Mouse (Mus musculus): ENCODE results near the gene Metrnl.
A peak's percentile ranks its signal among the peaks of the same experiment; 100 is the strongest.

Metrnl gene

DNA sequence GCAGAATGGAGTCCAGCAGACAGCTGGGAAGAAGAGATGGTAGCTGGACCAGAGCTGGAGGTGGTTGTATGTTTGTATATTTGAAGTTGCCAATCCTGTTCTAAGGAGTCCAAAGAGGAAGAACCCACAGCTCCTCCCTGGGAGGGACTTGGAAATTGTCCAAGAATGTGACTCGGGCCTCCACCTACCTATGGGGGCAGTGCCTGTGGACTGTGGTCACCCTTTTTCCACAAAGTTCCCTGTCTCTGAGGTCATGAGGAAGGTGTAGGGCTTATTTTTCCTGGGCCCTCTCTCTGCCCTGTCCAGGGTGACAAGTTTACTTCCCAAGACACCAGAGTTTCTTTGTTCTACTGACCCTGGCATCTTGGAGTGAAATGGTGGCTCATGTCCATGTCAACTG is 39.6 kb downstream of the Metrnl start:
- peak; percentile 28 for DNase-seq

DNA sequence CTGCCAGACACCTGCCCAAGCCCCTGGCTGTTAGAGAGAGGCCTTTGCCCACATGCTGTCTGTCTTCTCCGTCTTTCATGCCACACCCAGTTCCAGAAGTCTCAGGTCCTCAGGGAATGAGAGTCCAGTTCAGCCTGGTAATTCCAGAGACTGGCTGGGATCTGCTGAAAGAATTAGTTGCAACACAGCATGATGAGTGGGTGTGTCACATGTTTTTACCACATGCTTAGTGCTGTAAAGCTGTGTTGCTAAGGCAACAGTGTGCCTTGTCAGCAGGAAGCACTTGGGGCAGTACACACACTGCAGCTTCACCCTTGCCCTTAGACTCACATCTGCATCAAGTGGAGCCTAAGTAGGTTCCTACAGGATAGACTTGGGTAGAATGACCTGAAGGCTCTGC is 40.1 kb downstream of the Metrnl start:
- no peak for DNase-seq

DNA sequence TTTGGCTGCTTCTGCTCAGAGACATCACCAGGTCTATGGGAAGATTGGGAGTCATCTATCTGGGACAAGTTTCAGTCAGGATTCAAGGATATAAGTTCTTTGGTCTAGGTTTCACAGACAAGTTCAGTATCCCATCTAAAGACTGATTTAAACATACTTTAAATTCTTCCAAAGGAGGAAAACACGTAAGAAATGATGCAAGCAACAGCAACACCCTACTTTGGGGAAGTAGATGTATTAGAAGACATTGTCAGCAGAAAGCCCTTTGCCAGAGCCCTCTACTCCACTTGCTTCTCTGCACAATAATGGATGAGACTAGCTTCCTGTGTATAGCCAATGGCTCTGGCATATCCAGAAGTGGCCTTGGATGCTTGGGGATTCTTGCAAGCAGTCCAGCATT is 41.8 kb downstream of the Metrnl start:
- DNase-seq = no peak

DNA sequence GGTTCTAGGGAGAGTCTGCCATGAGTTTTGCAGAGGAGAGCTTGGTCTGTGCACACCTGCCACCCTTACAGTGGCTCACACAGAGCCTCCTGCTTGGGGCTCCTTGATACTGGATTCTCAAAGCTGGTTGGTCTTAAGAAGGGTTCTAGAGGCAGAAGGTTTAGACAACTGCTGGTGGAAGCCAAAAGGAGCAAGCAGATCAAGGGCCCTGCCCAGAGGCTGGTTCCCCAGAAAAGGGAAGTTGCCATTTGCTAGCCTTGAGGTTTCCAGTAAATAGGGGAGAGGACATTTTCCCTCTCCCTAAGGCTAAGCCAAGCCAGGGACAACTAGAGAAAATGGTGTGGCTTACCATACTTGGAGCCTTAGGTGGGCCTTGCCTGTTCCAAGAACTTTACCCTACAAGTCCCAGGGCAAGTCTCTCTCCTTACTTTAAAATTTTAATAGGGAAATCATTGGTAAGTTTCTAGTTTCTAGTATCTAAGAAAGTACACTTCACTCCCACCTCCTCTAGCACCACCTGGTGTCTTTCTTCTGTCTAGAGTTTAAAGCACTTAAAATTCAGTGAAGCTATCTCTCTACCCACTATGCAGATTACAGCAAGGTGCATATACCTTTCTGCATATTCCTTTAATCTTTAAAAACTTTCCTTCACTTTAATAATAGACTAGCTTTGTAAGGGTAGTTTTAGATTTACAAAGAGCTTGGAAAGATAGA is 42.7 kb downstream of the Metrnl start:
- DNase-seq = peak; percentile 28

DNA sequence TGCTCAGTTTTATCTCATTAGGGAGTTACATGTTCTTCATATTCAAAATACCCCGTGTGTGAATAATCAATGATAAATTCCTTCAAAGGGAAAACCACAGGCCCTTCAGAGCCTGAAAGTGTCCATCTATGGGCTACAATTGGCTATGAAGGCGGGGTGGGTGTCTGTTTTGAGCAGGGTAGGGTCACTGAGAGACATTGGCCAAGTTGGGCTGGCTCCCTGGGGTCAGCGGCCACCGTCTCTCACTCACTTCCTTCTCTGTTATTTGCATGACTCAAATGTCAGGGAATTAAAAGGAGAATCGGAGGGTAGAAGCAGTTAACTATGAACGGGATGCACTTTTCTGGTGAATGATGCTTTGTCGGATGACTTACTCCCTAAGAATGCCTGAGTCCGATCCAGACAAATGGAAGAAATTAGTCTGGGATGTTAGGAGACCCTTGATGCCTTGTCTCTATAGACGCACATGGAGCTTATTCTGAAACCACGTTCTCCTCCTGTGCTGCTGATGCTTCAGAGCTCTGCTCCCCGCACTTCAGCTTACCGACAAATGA is 45.7 kb downstream of the Metrnl start:
- DNase-seq = no peak

DNA sequence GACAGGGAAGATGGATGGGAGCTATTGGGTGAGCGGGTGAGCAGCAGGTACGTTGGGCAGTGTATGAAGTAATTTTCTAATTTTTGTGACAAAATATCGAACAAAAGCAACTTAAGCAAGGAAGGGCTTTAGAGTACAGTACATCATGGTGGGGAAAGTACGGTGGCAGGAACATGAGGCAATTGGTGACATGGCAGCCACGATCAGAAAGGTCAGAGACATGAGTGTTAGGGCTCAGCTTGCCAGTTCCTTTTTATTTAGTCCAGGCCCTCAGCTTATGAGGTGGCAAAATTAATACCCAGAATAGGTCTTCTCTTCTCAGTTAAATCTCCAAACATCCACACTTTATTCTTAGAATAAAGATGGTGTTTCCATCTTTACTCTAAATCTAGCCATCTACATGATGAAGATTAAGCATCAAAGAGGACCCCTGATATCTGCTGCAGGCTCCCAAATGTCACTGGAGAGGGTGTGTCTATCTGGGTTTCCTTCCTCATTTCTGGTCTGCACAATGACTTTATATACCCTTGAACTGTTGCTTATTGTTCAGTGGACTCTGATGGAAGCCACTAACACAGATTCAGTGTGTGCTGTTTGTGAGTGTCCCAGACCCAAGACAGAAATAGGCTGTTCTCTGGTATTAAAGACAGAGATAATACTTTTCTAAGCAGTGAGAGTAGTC is 46.8 kb downstream of the Metrnl start:
- DNase-seq = no peak
